Mouse (Mus musculus) small intestine, adult 2 months (tissue): Measurements from ENCODE around the gene Mcm10. TPM values are rescaled to one million over a fixed set of nuclear protein-coding genes. Genes with fewer than 3 reads are reported as not detected.
A peak's percentile ranks its signal among the peaks of the same experiment; 100 is the strongest.

Source experiments
- H3K27ac ChIP-seq: fragments of 200-500 bp; 2 replicates; pipeline ENCODE4 v1.5.1; 2012; ENCODE audit warnings: low read depth, low read length, control low read depth, inconsistent platforms; ENCODE audit not compliant: insufficient read depth
- H3K27me3 ChIP-seq: fragments of 200-500 bp; 2 replicates; pipeline ENCODE4 v1.6.1; 2012; ENCODE audit warnings: mild to moderate bottlenecking, moderate library complexity, low read length, inconsistent platforms; ENCODE audit not compliant: control insufficient read depth, insufficient read depth
- H3K36me3 ChIP-seq: fragments of 200-500 bp; 2 replicates; pipeline ENCODE4 v1.6.1; 2012; ENCODE audit warnings: mild to moderate bottlenecking, low read length, control low read depth, inconsistent platforms; ENCODE audit not compliant: control insufficient read depth, insufficient read depth
- H3K4me1 ChIP-seq: fragments of 200-500 bp; 2 replicates; pipeline ENCODE4 v1.6.1; 2012; ENCODE audit warnings: low read length, inconsistent platforms, mixed read lengths; ENCODE audit not compliant: control insufficient read depth, insufficient read depth, insufficient read length
- H3K4me3 ChIP-seq: fragments of 200-500 bp; 2 replicates; pipeline ENCODE4 v1.5.1; 2012; ENCODE audit warnings: low read depth, mild to moderate bottlenecking, control low read depth, inconsistent platforms, low read length, moderate library complexity
- CTCF ChIP-seq: fragments of 200-500 bp; IDR thresholded peaks from 2 replicates; pipeline ENCODE4 v1.5.1; 2012; ENCODE audit warnings: low read depth, mild to moderate bottlenecking, control low read depth, inconsistent platforms, low read length, moderate library complexity, mixed read lengths; ENCODE audit not compliant: insufficient replicate concordance, insufficient read length; ENCODE audit errors: extremely low read depth
- POLR2A ChIP-seq: fragments of 200-500 bp; IDR thresholded peaks from 2 replicates; pipeline ENCODE4 v1.6.1; 2012; ENCODE audit warnings: low read depth, mild to moderate bottlenecking, control low read depth, inconsistent platforms, low read length, moderate library complexity
- WGBS: fragments of 180-500 bp; shearing (Covaris S2); methylation state at CpG from one replicate; pipeline ENCODE4 v1.1.7; 2018; 5-methylcytosine and 5-hydroxymethylcytosine counted together
- polyA plus RNA-seq: library from polyadenylated mRNA; depleted of rRNA; stranded (reverse); fragments of >200 nt; gene quantifications from 2 replicates; pipeline ENCODE4 v1.2.3, GENCODE M21; 2012

The Mcm10 gene
- polyA plus RNA-seq, 1 experiment = 9.1 TPM

- Histone ChIP-seq H3K4me1 (peaks cover 18% of the 10 kb centered on the region; the same call in 1 of the 2 replicates), H3K27me3 (no peaks in the 10 kb centered on the region), H3K27ac (no peak overlapping the region), H3K36me3 (peaks cover 69% of the 10 kb centered on the region), H3K4me3 (no peak overlapping the region)
- TF ChIP-seq POLR2A (no peak), CTCF (no peak)
- 64% methylated on average over 13 of the region's 13 CpGs for WGBS
Observed at GRCm38 (mm10) chr2:5045269-5045965, 32.8 kb upstream of the Mcm10 start.

DNA sequence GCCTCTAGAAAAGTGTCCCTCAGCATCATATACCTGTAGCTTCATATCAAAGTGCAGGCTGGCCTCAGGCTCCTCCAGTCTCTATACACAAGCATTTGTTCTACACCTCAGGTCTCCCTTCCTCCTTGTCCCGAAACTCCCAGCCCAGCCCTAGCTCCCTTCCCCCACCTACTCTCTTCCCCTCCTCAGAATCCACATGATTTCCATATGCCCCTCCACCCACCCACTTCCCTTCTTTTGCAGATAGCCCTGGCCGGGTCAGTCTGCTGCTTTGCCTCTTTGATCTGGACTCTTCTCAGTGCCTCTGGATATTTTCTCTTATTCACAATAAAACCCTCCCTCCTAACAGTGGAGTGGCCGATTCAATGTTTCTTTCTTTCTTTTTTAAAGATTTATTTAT, 31.7 kb upstream of the Mcm10 start:
- no peak for TF ChIP-seq POLR2A
- no peak for TF ChIP-seq CTCF
- Histone ChIP-seq H3K27ac (no peak overlapping the region), H3K4me1 (peaks cover 25% of the 10 kb centered on the region; the same call in 1 of the 2 replicates), H3K27me3 (no peaks in the 10 kb centered on the region), H3K4me3 (no peak overlapping the region), H3K36me3 (peaks cover 67% of the 10 kb centered on the region)
- WGBS = 77% methylated on average over 3 of the region's 3 CpGs

DNA sequence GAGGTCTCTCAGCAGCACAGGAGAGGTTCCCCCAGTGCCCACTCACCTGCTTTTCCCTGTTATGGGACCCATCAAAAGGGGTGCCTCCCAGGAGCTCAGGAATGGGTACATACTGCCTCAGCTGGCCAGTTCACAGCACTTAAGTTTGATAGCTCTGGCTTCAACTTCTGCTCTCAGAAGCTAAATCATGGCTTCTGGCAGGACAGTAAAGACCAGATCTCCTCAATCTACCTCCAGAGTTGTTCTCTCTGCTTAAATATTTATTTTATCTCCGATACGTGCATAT, 30.8 kb upstream of the Mcm10 start:
- WGBS = 89% methylated on average over 2 of the region's 2 CpGs
- no peak for TF ChIP-seq CTCF
- TF ChIP-seq POLR2A = no peak
- peaks cover 65% of the 10 kb centered on the region for H3K36me3 ChIP-seq
- H3K27me3 ChIP-seq = no peaks in the 10 kb centered on the region
- peaks cover 25% of the 10 kb centered on the region; the same call in 1 of the 2 replicates for H3K4me1 ChIP-seq
- no peak overlapping the region for H3K4me3 ChIP-seq
- no peak overlapping the region for H3K27ac ChIP-seq

DNA sequence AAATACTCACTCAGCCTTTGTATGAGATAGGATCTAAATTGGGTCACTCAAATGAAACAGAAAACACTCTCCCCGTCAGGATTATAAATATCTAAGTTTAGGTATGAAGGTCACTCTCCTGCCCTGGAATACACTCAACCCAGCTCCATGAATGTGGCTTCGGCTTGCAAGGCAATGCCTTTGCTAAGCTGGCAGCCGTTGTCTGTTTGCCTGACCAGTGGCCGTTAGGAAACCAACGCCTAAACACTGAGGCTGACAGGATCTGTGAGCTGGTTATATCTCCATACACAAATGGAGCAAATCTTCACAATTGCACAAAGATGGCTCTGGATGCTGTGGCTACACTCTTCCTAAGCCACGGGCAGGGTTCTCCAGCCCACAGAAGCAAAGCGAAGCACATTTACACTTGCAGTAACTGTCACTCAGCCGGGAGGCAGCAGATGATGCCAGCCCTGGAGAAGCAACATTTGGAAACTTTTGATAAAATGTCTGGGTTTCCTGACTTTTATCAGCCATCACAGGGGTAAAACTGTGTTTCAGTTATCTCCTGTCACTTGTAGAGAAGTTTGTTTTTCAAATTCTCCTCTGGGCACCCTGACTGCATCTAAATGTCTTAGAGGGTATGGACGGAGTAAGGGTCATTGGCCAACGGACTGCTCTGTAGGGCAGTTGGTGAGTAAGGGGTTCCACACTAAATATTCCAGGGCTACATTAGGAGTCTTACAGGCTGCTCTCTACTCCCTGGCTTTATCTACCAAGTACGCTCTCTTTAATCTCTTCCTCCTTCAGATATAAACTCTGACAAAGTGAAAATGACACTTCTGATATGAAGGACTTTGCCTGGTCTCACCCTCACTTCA, 30.3 kb upstream of the Mcm10 start:
- Histone ChIP-seq H3K27ac (peak overlapping the region; percentile 42; the same call in 1 of the 2 replicates), H3K36me3 (peaks cover 66% of the 10 kb centered on the region), H3K4me1 (peaks cover 25% of the 10 kb centered on the region; the same call in 1 of the 2 replicates), H3K27me3 (no peaks in the 10 kb centered on the region), H3K4me3 (no peak overlapping the region)
- WGBS = 60% methylated on average over 11 of the region's 11 CpGs
- TF ChIP-seq POLR2A = no peak
- TF ChIP-seq CTCF = no peak

DNA sequence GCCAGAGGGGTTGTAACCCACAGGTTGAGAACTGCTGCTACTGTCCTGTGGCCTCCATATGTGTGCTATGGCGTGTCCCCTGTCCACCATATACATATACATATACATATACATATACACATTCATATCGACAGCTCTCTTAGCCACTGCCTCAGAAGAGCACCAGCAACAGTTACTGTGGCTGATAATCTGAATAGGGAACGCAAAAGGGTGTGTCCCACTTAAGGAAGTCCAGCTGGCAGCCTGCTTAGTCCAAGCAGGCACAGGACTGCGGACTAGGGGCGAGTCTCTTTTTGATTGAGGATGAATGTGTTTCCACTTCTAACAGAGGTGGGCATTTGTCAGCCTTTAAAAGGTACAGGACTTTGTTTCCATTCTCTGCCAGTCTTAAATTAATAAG, 29.3 kb upstream of the Mcm10 start:
- Histone ChIP-seq H3K4me3 (no peak overlapping the region), H3K4me1 (peaks cover 25% of the 10 kb centered on the region; the same call in 1 of the 2 replicates), H3K27ac (peak overlapping the region; percentile 42; the same call in 1 of the 2 replicates), H3K36me3 (peaks cover 66% of the 10 kb centered on the region), H3K27me3 (no peaks in the 10 kb centered on the region)
- TF ChIP-seq POLR2A (no peak), CTCF (no peak)
- 33% methylated on average over 5 of the region's 5 CpGs for WGBS

DNA sequence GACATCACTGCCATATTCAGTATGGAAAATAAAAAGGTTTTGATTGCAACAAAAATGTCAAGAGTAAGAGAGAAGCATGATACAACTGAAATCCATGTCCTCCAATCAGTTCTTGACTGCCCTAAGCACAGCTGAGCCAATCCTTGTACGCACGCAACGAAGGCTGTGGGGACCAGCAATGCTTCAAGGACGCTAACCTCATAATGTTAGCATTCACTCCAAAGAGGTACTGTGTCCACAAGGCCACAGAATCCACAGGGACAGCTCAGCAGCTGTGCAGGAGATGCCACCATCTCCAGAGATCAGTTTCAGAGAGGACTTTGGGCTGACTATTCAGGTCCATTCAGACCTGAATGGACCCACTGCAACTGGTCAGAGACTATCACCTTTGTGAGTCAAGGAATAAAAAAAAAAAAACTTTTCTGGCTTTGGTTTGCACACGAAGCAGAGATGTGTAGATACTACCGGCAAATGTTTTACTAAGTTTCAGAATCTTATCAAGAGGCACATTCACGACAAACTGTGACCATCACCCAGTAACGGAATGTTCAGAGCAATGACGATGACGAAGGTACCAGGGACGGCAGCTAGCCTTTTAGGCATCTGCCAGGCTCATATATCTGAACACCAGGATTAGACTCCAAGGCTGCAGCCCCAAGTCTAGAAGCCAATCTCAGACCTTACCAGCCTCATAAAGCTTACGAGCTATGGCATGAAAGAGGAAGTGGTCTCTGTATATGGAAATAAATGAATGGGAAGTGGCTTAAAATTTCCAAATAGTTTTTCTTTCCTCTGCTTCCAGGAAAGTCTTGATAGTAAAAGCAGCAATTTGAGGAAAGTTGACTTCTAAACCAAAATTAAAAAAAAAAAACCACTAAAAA, 27.9 kb upstream of the Mcm10 start:
- Histone ChIP-seq H3K4me1 (peaks cover 25% of the 10 kb centered on the region; the same call in 1 of the 2 replicates), H3K36me3 (peaks cover 62% of the 10 kb centered on the region), H3K27ac (peak overlapping the region; percentile 84), H3K4me3 (no peak overlapping the region), H3K27me3 (no peaks in the 10 kb centered on the region)
- 61% methylated on average over 12 of the region's 12 CpGs for WGBS
- TF ChIP-seq POLR2A = no peak
- TF ChIP-seq CTCF = no peak
